Mouse (Mus musculus) ES-Bruce4 (cell line): ENCODE measurements at regions not wholly inside any gene's neighbourhood (a gene's known extent, or its start where the extent isn't known, plus 50 kb on each side); places are given as distances from the start of the nearest gene placed in this dataset.

ENCODE experiments used
- H3K27ac ChIP-seq: 2 replicates; pipeline ENCODE4 v1.5.1; 2012; ENCODE audit warnings: low read length, inconsistent platforms; ENCODE audit not compliant: insufficient read depth
- H3K27me3 ChIP-seq: 2 replicates; pipeline ENCODE4 v1.6.1; 2012; ENCODE audit warnings: mild to moderate bottlenecking, low read length, inconsistent platforms; ENCODE audit not compliant: control insufficient read depth, poor library complexity, insufficient read depth, severe bottlenecking
- H3K36me3 ChIP-seq: 2 replicates; pipeline ENCODE4 v1.6.1; 2012; ENCODE audit warnings: inconsistent platforms, mild to moderate bottlenecking, low read length, moderate library complexity; ENCODE audit not compliant: control insufficient read depth, poor library complexity, insufficient read depth, severe bottlenecking
- H3K4me1 ChIP-seq: one replicate; pipeline ENCODE4 v1.8.1; 2011; ENCODE audit warnings: low read length; ENCODE audit not compliant: control insufficient read depth, insufficient read depth
- H3K4me3 ChIP-seq: 2 replicates; pipeline ENCODE4 v1.5.1; 2011; ENCODE audit warnings: low read depth, mild to moderate bottlenecking, low read length
- H3K9ac ChIP-seq: 2 replicates; pipeline ENCODE4 v1.6.1; 2012; ENCODE audit warnings: low read depth, mild to moderate bottlenecking, inconsistent platforms; ENCODE audit not compliant: poor library complexity, severe bottlenecking
- H3K9me3 ChIP-seq: replicated peaks from 2 replicates; pipeline ENCODE4 v1.6.1; 2012; ENCODE audit warnings: mild to moderate bottlenecking, low read length, inconsistent platforms; ENCODE audit not compliant: control insufficient read depth, poor library complexity, insufficient read depth, severe bottlenecking
- CTCF ChIP-seq: IDR thresholded peaks from one replicate; pipeline ENCODE4 v1.8.1; 2011; ENCODE audit warnings: low read depth, low read length
- EP300 ChIP-seq: IDR thresholded peaks from 2 replicates; pipeline ENCODE4 v1.6.1; 2011; ENCODE audit warnings: low read depth, low read length; ENCODE audit not compliant: insufficient read depth
- POLR2A ChIP-seq: IDR thresholded peaks from one replicate; pipeline ENCODE4 v1.8.1; 2011; ENCODE audit warnings: low read length; ENCODE audit not compliant: insufficient read depth

DNA sequence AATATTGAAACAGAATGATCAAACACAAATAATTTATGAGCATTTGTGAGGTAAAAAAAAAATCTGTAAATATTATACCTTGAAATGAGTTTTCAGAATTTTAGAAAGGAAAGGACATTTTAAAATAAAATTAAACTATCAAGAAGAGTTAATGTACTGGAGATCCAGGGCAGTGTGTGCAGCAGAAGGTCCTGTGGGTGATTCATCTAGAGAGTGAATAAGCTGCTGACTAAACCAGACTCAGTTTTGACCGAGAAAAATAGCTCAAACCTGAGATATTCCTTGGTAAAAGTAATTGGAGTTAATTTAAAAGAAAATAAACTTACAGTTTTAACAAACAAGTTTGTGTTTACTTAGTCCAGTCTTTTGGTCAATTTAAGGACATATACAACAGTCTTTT, 1118.6 kb upstream of the Celf2 start:
- Histone ChIP-seq H3K4me3 (no peak overlapping the region), H3K9ac (no peak overlapping the region)

GRCm38 (mm10) chr2:8628485-8629208, 1119.3 kb upstream of the Celf2 start:
- no peak overlapping the region for H3K27ac ChIP-seq
- H3K4me1 ChIP-seq, result no peaks in the 10 kb centered on the region
- no peaks in the 10 kb centered on the region for H3K27me3 ChIP-seq
- no peak overlapping the region for H3K4me3 ChIP-seq
- no peaks in the 10 kb centered on the region; the same call in 1 of the 2 replicates for H3K9me3 ChIP-seq
- H3K36me3 ChIP-seq, result no peaks in the 10 kb centered on the region
- no peak for TF ChIP-seq CTCF
- no peak for TF ChIP-seq POLR2A
- no peak for TF ChIP-seq EP300
- no peak overlapping the region for H3K9ac ChIP-seq

More for the DNA sequence above, 1118.6 kb upstream of the Celf2 start:
- Histone ChIP-seq H3K36me3 (no peaks in the 10 kb centered on the region), H3K9me3 (no peaks in the 10 kb centered on the region; the same call in 1 of the 2 replicates), H3K27me3 (no peaks in the 10 kb centered on the region), H3K27ac (no peak overlapping the region), H3K4me1 (no peaks in the 10 kb centered on the region)
- TF ChIP-seq CTCF, result no peak
- TF ChIP-seq EP300, result no peak
- TF ChIP-seq POLR2A, result no peak

DNA sequence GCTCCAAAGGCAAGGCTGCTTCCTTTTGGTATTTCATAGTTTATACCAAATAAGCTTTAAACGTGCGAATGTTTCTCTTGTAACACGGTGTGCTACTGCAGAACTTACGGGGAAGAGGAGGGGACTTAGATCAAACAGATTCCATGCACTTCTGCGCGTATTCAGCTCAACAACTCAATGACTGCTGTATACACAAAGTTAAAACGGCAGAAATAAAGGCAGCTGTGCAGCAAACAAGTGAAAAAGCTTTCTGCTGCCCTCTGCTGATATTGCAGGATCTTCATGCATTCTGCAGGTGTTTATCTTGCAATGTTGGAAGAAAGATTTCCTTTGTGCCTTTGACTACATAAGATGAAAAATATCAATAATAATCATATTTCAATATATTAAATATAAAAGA, 1128.7 kb upstream of the Celf2 start:
- no peak overlapping the region for H3K9ac ChIP-seq
- no peaks in the 10 kb centered on the region for H3K36me3 ChIP-seq
- H3K27me3 ChIP-seq, result no peaks in the 10 kb centered on the region
- H3K27ac ChIP-seq, result no peak overlapping the region
- no peaks in the 10 kb centered on the region for H3K4me1 ChIP-seq
- TF ChIP-seq POLR2A (no peak), EP300 (no peak), CTCF (peak; percentile 2)
- H3K9me3 ChIP-seq, result no peaks in the 10 kb centered on the region
- no peak overlapping the region for H3K4me3 ChIP-seq

DNA sequence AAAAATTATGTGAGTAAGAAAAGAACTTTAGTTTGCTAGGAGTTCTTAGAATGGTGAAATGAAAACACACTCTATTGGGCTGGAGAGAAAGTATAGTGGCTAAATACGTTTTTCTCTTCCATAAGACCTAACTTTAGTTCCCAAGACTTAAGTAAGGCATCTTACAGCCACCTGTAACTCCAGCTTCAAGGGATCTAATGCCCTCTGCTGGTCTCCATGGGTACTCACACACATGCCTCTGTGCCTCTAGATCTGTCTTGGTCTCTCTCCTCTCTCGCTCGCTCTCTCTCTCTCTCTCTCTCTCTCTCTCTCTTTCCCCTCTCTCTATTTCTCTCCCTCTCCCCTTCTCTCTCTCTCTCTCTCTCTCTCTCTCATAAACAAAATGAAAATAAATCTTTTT, 1129.9 kb upstream of the Celf2 start:
- Histone ChIP-seq H3K36me3 (no peaks in the 10 kb centered on the region), H3K4me3 (no peak overlapping the region), H3K9me3 (no peaks in the 10 kb centered on the region), H3K4me1 (no peaks in the 10 kb centered on the region), H3K27me3 (no peaks in the 10 kb centered on the region), H3K27ac (no peak overlapping the region), H3K9ac (no peak overlapping the region)
- TF ChIP-seq EP300, result no peak
- TF ChIP-seq POLR2A, result no peak
- TF ChIP-seq CTCF, result peak; percentile 49

- no peak for TF ChIP-seq POLR2A
- TF ChIP-seq CTCF, result no peak
- TF ChIP-seq EP300, result no peak
- no peaks in the 10 kb centered on the region for H3K36me3 ChIP-seq
- H3K9ac ChIP-seq, result no peak overlapping the region
- no peaks in the 10 kb centered on the region for H3K27me3 ChIP-seq
- no peak overlapping the region for H3K27ac ChIP-seq
- no peaks in the 10 kb centered on the region for H3K9me3 ChIP-seq
- H3K4me3 ChIP-seq, result no peak overlapping the region
- no peaks in the 10 kb centered on the region for H3K4me1 ChIP-seq
These were observed 1136.1 kb upstream of the Celf2 start for GRCm38 (mm10) chr2:8645463-8645862.

DNA sequence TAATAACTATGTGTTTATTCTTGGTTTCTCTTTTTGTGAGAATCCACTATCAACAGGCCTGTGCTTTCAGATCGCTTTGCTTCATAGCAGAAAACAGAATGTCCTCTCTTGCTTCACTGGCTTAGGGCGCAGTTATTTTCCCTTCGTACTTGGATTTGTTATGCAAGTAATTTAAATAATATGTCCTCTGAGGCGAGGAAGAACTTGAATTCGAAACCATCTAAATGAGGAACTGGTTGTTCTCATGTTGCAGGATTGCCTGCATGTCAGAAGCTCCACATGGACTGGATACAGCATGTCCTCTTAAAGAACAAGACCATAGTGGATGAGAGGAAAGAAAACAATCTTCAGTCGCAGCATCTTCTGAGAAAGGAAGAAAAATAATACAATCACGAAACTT, 1151.2 kb upstream of the Celf2 start:
- Histone ChIP-seq H3K36me3 (no peaks in the 10 kb centered on the region), H3K9ac (no peak overlapping the region), H3K9me3 (no peaks in the 10 kb centered on the region), H3K27me3 (no peaks in the 10 kb centered on the region), H3K27ac (no peak overlapping the region), H3K4me3 (no peak overlapping the region), H3K4me1 (no peaks in the 10 kb centered on the region)
- TF ChIP-seq POLR2A, result no peak
- TF ChIP-seq EP300, result no peak
- TF ChIP-seq CTCF, result no peak
